Mouse (Mus musculus) heart, postnatal 36 days (tissue): Measurements from ENCODE around the gene Il17a. TPM values are rescaled to one million over a fixed set of nuclear protein-coding genes. Genes with fewer than 3 reads are reported as not detected.

Experiments
- microRNA-seq, 2 experiments: library from miRNA; unstranded; fragments of <30 nt; microRNA quantifications; one replicate each; pipeline ENCODE4 v1.2.0; 2021; ENCODE audit warnings: borderline number of aligned reads in 2 of 2
- total RNA-seq, 2 experiments: library from RNA; stranded (reverse); gene quantifications; 2 replicates each; pipeline ENCODE4 v1.2.3; 2021

The Il17a gene
- total RNA-seq, 2 experiments from 2014 or later: not detected

Small RNA genes lying within 50 kb of the gene (microRNA-seq; reads per million reads assigned to microRNA genes)
- gene Mir133b: 1.4 to 2.0 reads per million in 2 experiments

Other genes starting within 250 kb of the Il17a start
- gene Pkhd1, start 112.8 kb upstream of the Il17a start, total RNA-seq: not detected
- not detected for gene Il17f, start 59.7 kb downstream of the Il17a start, total RNA-seq
- gene Mcm3, start 89.4 kb downstream of the Il17a start, total RNA-seq: 1 to 10 TPM; 3.5 to 6.1 TPM
- 1 to 10 TPM; 1.5 to 1.8 TPM for gene Paqr8, start 159.7 kb downstream of the Il17a start, total RNA-seq
- 1 to 10 TPM in 1 of 2 experiments, under 1 TPM in 1; 0.92 to 1.6 TPM for gene Efhc1, start 220.7 kb downstream of the Il17a start, total RNA-seq